Mouse (Mus musculus) frontal cortex, adult 2 months (tissue): ENCODE results near the gene Ttc30a1. TPM values are rescaled to one million over a fixed set of nuclear protein-coding genes. Genes with fewer than 3 reads are reported as not detected.
A peak's percentile ranks its signal among the peaks of the same experiment; 100 is the strongest.
"Not testable (repeated sequence)": the region's sequence is repeated elsewhere in the genome, so short reads cannot be mapped to it uniquely, and the experiment has no call there.

ENCODE experiments used
- DNase-seq, 2 experiments: peaks; one replicate each; pipeline ENCODE4 v3.0.0; 2022; ENCODE audit warnings: low spot score in 1 of 2; ENCODE audit errors: extremely low spot score in 1 of 2
- polyA plus RNA-seq: library from polyadenylated mRNA; depleted of rRNA; stranded (reverse); fragments of >200 nt; gene quantifications from 2 replicates; pipeline ENCODE4 v1.2.3, GENCODE M21; 2012; rRNA removed

The Ttc30a1 gene
- polyA plus RNA-seq, 1 experiment, result 3.6 TPM

- not testable (repeated sequence) for DNase-seq
Observed at GRCm38 (mm10) chr2:75937520-75938116, 44.1 kb downstream of the Ttc30a1 start.

GRCm38 (mm10) chr2:75936685-75937084 lies 45.1 kb downstream of the Ttc30a1 start:
- DNase-seq, result not testable (repeated sequence)

GRCm38 (mm10) chr2:75933541-75933940 lies 48.2 kb downstream of the Ttc30a1 start:
- DNase-seq, result no peak

GRCm38 (mm10) chr2:75930941-75931340 lies 50.8 kb downstream of the Ttc30a1 start:
- DNase-seq, result peak; percentile 50 to 65

- no peak for DNase-seq
Observed at GRCm38 (mm10) chr2:75929786-75930444, 51.9 kb downstream of the Ttc30a1 start.

- no peak for DNase-seq
Observed at GRCm38 (mm10) chr2:75929141-75929540, 52.6 kb downstream of the Ttc30a1 start.

Other genes starting within 250 kb of the Ttc30a1 start
- gene Agps, start 149.8 kb downstream of the Ttc30a1 start, polyA plus RNA-seq, result 14.6 and 15.6 TPM in 2 replicates
- gene Ttc30b, start 43.4 kb downstream of the Ttc30a1 start, polyA plus RNA-seq, result 11.0 and 12.0 TPM in 2 replicates
- 0.21 and 0.36 TPM in 2 replicates for gene Ttc30a2, start 3.8 kb downstream of the Ttc30a1 start, polyA plus RNA-seq